Mouse (Mus musculus): ENCODE data around the gene Man1c1. TPM values are rescaled to one million over a fixed set of nuclear protein-coding genes. Genes with fewer than 3 reads are reported as not detected.

The Man1c1 gene
- total RNA-seq, 1 experiment from 2014 or later: 12.8 TPM

DNA sequence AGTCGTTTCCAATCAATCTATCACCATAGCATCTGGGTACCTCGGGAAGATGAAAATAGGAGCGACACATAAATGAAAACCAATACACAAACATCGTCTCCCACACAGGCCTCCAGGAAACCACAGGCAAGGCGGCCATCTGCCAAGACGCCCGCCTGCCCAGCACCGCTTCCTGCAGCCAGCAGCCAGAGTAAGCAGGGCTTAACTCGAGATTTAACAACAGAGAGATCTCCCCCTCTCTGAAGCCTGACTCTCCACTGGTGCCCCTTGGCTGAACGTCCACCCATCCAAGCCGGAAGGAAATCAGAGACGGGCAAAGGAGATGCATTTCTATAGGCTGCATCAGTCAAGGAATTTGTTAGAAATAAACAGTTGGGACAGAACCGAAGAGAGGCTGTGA is 21.1 kb downstream of the Man1c1 start:
- ATAC-seq (replicated peaks; ENCODE audit: insufficient number of reproducible peaks, low FRiP score, low TSS enrichment, poor library complexity, severe bottlenecking): no peak

DNA sequence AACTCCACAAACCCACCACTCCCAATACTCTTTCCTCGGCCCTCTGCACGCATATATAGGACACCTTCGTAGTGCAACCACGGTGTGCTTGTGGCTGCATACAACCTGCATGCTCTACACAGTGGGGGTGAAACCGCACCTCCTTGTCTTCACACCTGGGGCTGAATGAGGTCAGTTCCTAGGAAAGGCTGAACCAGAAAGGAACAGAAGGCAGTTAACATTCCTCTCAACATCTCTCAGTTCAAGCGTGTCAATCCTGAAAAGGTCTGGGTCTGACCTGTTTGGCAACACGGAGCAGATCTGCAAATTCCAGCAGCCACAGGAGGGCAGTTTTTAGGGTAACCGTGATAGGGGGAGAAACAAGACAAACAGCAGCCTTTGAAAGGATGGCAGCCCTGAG is 21.7 kb downstream of the Man1c1 start:
- no peak for ATAC-seq (replicated peaks; ENCODE audit: insufficient number of reproducible peaks, low FRiP score, low TSS enrichment, poor library complexity, severe bottlenecking)

DNA sequence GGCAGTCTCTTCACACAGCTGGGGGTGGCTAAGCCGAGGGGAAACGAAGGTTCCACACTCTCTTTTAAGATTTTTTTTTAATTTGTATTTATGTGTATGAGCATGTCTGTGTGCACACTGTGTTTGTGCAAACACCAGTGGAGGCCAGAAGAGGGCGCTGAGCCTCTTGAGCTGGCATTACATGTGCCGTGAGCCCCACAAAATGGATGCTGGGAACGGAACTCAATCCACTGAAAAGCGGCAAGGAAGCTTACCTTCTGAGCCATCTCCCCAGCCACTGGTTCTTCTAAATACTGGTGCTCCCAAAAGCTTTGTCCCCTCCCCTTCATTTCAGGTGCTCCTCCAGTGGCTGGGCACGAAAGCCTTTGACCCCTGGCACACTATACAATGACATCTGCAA is 22.3 kb downstream of the Man1c1 start:
- no peak for ATAC-seq (replicated peaks; ENCODE audit: insufficient number of reproducible peaks, low FRiP score, low TSS enrichment, poor library complexity, severe bottlenecking)

DNA sequence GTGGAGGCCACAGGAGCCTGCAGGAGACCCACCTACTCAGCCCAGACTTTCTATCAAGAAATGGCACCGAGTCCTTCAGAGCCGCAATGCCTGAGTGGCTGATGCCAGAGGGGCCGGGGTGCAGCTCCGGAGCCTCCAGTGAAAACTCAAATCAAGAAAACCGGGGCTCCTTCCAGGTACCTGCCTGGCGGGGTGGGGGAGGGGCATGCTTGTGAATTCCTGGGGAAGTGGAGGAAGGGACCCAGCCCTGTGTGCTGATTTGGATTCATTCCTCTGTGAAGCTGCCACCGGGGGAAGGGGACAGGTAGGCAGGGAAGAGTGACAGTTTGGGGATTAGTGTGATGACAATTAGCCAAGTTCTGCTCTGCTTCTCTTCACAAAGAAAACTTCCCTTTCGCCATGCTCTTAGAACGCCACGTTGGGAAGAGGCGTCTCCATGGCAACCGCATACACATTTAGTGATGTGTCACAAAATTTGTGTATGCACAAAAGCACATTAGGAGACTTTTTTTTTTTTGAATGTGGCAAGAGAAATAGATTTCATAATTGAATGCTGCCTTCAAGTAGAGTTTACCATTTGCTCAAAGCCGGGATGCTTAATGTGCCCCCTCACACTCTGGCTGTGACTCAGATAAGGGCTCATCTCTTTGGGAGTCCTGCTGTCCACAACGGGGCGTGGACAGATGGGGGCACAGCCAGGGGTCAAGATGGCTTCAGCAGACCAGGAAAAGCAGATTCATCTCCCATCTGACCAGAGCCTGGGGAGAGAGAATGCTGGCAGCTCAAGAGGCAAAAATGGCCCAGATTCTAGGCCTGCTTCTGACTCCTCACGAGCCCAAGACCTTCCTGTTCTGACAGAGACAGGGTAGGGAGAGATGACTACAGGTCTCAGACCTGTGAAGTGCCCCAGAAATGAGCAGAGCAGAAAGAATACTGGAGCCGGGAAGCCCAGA is 26.3 kb downstream of the Man1c1 start:
- no peak for ATAC-seq (replicated peaks; ENCODE audit: insufficient number of reproducible peaks, low FRiP score, low TSS enrichment, poor library complexity, severe bottlenecking)

DNA sequence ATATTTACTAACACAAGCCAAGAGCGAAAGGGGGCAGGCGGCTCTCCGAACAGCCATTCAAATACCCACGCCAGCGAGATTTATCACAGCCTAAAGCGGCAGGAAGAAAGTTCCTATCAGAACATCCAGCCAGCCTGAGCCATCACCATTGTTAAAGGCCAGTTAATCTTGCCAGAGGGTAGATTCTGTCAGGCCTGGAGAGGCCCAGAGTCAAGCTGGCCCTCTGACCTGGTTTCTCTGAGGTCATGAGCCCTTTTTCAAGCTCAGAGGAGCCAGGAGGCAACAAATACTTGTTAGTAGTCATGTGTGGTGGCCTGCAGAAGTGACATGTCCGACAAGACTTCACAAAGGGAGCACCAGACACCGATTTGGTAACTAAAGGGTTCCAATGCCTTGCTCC is 28.3 kb downstream of the Man1c1 start:
- ATAC-seq (replicated peaks; ENCODE audit: insufficient number of reproducible peaks, low FRiP score, low TSS enrichment, poor library complexity, severe bottlenecking): no peak

DNA sequence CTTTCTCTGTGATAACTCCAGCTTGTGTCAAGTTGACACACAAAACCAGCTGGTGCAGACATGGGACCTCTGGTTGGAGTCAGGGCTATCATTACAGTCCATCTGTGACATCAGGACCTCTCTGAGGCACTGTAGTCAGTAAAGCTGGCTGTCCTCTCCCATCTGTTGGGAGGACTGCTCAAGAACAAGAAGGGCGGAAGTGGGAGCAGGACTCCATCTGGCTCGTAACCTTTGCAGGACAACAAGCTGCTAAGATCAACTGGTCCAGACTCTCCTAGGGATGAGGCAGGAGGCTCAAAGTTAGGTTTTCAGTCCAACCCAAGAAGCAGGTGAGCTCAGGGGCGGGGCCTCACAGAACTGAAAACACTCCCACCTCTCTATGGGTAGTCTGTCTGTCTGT is 29.1 kb downstream of the Man1c1 start:
- ATAC-seq (replicated peaks; ENCODE audit: insufficient number of reproducible peaks, low FRiP score, low TSS enrichment, poor library complexity, severe bottlenecking): no peak

DNA sequence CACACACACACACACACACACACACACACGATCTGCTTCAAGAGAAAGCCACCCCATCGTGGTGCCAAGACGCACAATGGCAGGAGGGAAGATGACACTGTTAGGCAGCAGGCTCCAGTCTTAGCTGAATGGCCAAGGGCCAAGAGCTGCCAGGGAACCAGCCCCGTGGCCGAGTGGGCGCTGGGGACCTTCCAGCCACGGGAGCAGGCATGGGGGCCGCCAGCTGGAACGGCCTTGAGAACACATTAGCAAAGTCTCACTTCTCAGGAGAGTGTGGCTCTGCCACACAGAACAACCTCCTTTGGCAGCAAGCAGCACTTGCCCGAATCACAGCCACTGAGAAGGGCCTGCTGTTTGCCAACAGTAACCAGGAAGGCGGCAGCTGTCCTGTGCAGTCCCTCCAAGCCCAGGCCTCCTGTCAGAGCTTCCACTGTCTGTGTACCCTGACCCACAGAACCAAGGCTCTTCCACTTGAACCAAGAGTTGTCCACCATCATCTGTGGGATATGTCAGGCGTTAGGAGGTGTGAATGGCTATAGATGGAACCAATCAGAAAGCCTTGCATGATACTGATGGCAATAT is 30.1 kb downstream of the Man1c1 start:
- no peak for ATAC-seq (replicated peaks; ENCODE audit: insufficient number of reproducible peaks, low FRiP score, low TSS enrichment, poor library complexity, severe bottlenecking)

DNA sequence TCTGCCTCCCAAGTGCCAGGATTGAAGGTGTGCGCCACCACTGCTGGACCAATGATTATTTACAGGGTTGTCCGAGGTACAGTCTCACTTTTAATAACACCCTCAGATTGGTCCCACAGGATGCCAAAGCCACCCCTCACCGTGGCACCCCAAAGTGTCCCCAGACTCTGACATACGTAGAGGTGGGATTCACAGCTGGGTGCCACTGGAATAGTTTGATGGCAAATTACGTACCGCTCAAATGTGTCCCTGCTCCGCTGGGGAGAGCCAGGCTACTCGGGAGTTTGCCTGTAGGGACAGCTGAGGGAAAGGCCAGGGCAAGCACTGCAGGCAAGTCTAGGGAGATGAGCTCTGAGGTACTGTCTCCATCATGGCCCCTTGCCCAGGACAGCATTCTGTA is 30.9 kb downstream of the Man1c1 start:
- ATAC-seq (replicated peaks; ENCODE audit: insufficient number of reproducible peaks, low FRiP score, low TSS enrichment, poor library complexity, severe bottlenecking): no peak

DNA sequence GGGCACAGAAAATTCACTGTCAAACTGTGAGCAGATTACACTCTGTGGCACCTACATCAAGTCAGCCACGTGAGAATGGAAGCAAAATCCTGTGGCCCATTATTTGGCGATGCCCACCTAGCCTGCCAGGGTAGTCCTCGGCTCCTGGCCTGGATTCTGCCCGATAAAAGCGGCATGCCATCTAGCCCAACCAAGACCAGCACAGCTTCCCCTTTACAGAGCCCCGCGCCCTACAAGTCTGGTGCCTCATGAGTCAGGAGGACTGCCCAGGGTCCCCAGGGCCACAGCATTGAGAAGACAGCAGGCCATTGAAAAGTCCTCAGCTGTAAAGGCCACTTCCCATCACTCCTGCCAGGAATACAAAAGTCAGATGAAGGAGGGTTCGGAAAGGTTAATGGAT is 31.8 kb downstream of the Man1c1 start:
- ATAC-seq (replicated peaks; ENCODE audit: insufficient number of reproducible peaks, low FRiP score, low TSS enrichment, poor library complexity, severe bottlenecking): no peak; the same call in 1 of the 2 replicates

DNA sequence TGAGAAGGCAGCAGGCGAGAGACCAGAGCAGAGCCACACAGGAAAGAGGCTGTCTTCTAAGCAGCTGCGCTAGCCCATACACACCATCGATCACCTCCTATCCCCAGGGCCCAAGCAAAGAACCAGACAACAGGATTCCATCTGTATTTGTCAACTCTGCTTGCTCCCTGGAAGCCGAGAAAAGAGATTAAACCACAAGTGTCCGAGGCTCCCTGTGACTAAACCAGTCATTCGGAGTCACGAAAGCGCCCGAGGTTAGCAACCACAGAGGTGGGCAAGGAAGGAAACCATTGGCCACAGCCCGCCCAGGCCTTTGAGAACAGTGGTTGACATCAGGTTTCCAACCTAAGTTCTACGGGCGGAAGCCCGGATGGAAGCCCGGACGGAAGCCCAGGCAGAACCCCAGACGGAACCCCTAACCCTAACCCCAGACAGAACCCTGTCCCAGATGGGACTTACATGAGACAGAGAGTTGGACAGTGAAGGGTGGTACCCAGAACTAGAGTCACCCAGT is 32.4 kb downstream of the Man1c1 start:
- no peak for ATAC-seq (replicated peaks; ENCODE audit: insufficient number of reproducible peaks, low FRiP score, low TSS enrichment, poor library complexity, severe bottlenecking)

DNA sequence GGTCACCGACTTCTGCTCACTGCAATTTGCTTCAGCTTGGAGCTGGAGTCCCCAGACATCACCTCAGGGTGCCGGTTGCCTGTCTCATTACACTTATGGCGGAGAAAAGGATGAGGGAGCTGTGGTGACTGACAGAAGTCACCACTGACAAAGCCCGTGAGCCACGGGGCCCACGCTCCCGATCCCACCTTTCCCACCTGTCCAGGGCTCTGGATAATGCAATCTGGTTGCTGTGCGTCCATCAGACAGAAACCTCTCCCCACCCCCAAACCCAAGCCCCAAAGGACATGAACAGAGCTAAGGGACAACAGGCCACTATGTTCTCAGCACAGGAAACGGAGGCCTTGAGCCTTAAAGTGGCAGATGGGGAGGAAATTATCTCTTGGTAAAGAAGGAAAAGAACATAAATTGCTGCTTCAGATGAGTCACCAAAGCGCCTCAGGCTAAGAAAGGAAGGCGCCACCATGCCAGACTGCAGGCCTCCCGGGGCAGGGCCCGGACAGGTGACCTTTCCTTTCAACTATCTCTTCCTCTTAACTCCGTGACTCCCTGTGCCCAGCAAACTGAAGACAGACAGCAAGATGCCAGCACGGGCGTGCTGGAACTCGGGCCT is 34.2 kb downstream of the Man1c1 start:
- ATAC-seq (replicated peaks; ENCODE audit: insufficient number of reproducible peaks, low FRiP score, low TSS enrichment, poor library complexity, severe bottlenecking): no peak

DNA sequence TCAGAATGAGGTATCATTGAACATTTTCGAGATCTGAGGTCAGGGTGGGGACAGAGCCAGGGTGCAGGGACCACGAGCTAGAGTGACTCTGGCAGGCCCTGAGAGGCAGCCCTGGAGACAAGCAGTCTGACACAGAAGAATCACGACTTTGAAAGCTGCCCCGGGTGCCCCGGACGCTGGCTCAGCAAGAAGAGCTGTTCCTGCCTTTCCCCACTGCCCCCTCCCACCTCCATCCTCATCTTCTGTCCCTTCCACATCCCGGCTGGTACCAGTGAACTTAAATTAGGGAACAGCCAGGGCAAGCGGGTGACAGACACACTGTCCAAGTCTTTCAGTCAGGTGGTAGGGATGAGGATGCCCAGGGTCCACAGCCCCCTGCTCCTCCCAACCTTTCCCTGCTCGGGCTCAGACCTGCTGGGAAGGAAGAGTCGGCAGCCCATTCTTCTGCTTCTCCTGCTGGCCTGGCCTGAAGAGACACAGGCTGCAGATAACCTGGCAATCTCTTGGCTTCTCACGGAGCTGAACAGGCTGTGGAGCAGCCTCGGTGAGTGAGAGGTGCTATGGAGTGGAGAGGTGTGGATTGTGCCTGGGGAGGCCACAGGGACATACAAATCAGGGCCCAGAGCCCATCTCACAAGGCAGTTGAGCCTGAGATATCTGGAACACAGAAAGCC is 35.6 kb downstream of the Man1c1 start:
- ATAC-seq (replicated peaks; ENCODE audit: insufficient number of reproducible peaks, low FRiP score, low TSS enrichment, poor library complexity, severe bottlenecking): no peak

DNA sequence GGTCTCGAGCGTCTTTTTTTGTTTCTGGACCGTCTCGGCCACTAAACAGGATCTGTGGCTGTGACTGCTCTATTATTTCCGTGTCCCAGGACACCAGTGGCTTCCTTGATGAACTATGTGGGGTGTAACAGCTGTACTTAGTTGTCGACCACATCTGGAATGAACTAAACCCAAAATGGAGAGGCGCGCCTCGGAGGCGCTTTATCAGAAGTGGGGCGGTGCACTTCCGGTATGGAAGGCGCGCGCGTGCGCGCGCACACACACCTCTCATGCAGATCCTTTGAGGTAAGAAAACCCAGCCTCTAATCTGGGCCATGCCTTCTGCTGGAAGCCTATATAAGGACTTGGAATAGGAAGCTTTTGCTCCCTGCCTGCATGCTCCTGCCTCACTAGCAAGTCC is 37.7 kb downstream of the Man1c1 start:
- ATAC-seq (replicated peaks; ENCODE audit: insufficient number of reproducible peaks, low FRiP score, low TSS enrichment, poor library complexity, severe bottlenecking): no peak

DNA sequence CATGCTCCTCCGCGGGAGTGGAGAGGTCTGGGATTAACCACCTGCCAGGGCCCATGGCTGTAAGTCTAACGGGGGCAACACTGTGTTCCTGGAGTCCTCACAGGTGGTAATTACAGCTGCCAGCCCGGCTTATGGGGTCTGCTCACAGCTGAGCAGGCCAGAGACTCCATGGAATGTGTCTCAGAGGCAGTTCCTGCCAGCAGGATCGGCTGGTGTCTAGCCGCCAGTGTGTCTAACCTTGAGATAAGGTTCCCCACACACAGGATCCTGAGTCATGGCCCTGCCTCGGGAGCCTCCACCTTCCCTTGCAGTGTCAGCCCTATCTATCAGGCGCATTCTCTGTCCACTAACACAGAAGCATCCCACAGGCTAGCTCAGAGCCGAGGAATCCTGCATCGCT is 41.0 kb downstream of the Man1c1 start:
- no peak for ATAC-seq (replicated peaks; ENCODE audit: insufficient number of reproducible peaks, low FRiP score, low TSS enrichment, poor library complexity, severe bottlenecking)

DNA sequence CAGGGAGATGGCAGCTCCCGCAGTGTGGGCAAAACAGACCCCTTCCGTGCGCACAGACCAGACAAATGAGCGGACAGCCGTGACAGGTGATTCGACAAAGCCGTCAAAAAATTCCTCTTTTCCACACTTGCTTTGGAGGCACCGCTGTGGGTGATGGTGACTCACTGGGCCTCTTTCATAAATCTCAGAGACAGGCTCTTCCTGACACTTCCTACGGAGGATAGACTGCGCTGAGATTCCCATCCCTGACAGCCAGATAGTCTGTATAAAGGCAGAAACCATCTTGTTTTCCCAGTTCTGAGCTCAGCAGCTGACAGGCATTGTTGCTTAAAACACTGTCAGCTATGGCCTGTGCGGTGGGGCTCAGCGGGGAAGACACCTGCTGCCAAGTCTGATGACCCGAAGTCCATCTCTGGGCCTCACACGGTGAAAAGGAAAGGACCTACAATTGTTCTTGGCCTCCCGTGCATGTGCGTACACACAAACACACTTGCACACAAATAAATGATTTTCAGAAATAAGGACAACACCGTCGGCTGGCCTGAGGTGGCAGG is 43.4 kb downstream of the Man1c1 start:
- no peak for ATAC-seq (replicated peaks; ENCODE audit: insufficient number of reproducible peaks, low FRiP score, low TSS enrichment, poor library complexity, severe bottlenecking)

DNA sequence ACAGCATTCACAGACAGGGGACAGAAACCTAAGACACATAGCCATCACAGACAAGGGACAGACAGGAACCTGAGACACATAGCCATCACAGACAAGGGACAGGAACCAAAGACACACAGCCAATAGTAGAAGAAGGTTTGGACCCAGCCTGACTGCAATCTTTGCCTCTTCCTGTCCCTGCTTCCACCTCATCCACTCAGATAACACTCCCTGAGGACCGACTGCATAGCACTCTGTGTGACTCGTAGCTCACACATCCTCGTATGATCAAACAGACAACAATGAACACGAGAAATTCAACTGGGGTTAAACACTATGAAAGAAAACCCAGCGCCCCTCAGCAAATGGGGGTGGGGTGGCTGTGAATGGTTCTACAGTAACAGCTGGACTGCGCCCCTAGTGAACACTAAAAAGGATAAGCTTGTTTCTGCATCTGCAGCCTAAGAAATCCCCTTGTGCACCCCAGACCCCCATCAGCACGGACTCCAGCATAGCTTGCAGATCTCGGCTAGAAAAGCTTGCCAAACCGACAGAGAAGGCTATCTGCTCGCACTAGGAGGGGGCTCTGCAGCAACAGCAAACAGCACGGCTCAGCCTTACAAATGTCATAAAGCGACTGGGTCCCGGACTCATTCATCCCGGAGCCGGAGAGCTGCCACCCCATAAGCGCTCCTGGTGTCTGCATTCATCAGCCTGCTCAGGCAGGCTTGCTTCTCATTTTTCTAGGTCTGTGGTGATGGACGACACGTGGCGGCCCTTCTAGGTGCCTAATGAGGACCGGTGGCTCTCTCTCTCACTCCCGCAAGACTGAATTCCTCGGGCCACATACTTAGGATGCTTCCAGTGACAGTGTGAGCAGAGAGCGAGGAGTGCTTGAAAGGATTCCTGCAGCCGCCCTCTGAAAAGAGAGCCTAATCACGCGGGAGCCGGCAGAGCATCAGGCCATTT is 44.5 kb downstream of the Man1c1 start:
- no peak for ATAC-seq (replicated peaks; ENCODE audit: insufficient number of reproducible peaks, low FRiP score, low TSS enrichment, poor library complexity, severe bottlenecking)

DNA sequence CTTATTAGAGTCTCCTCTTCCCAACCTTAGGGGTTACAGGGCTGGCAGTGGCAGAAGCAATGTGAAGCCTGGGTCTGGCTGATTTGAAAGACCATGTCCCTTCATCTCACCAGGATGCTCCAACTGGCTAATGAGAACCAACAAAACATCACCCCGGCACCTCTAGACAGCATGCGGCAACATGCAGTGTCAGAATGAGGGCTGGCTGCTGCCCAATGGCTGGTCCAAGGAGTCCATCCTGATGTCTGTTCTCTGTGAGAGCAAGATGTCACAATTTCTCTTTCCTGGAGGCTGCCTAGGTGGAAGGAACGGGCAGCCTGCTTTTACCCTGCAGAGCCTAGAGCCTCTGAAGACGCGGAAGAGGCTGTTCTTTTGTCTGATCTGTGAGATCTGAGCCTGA is 46.6 kb downstream of the Man1c1 start:
- no peak for ATAC-seq (replicated peaks; ENCODE audit: insufficient number of reproducible peaks, low FRiP score, low TSS enrichment, poor library complexity, severe bottlenecking)

DNA sequence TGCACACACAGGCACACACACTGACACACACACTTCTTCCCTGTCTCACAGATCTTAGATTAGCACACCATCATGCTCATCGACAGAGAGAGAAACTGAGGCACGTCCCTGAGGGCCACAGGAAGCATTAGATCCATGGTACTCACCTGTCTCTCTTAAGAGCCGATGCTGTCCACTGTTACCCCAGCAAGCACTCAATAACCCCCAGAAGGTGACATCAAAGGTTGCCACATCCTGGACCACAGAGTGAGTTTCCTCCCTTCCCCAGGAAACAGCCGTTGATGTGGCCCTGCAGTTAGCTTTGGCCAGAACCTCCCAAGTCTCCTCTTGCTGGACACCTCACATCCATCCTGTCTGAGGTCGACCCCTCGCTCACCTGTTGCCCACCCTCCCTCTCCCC is 49.7 kb downstream of the Man1c1 start:
- ATAC-seq (replicated peaks; ENCODE audit: insufficient number of reproducible peaks, low FRiP score, low TSS enrichment, poor library complexity, severe bottlenecking): no peak
